ENCODE assay signal across 8 mouse cellular contexts in genomic region chr4:142083762-142084130, GRCm38 (mm10). TPM values are rescaled to one million over a fixed set of nuclear protein-coding genes. Genes with fewer than 3 reads are reported as not detected.
A peak's percentile ranks its signal among the peaks of the same experiment; 100 is the strongest.
DNase-seq lines count a peak whose midpoint lies in the region; ATAC-seq and TF ChIP-seq lines count a peak whose summit lies in the region.

No protein-coding gene starts in this region.

- peak overlapping the region; percentile 99 for H3K4me2 ChIP-seq in forebrain, embryonic 12.5 days

- WGBS in forebrain, embryonic 12.5 days = under 1% methylated on average over 25 of the region's 29 CpGs

- no peak for TF ChIP-seq POLR2A in bone marrow macrophage, adult 2 months (IDR thresholded peaks at IDR 0.05; ENCODE audit: borderline replicate concordance, low read depth, low read length)

- intact Hi-C loops in heart, postnatal 10 days (cut with DNase I) = loop anchor here (2.0 to 5.0 kb wide), 2 partner anchors 13 to 76 kb away; no protein-coding TSS in a partner anchor

- H3K9me3 ChIP-seq in forebrain, embryonic 12.5 days = no peaks in the 10 kb centered on the region

- H3K4me3 ChIP-seq in bone marrow macrophage, adult 2 months (ENCODE audit: insufficient read depth, low read length) = peak overlapping the region; percentile 78
- peak overlapping the region; percentile 66 for H3K4me3 ChIP-seq in forebrain, embryonic 12.5 days (replicated peaks)

- ATAC-seq in forebrain, embryonic 12.5 days (ENCODE audit: low FRiP score) = peak; percentile 80

- TF ChIP-seq CTCF in bone marrow macrophage, adult 2 months (IDR thresholded peaks at IDR 0.05; ENCODE audit: low read depth, low read length) = peak; percentile 49; the same call in 1 of the 2 replicates

- H3K4me1 ChIP-seq in bone marrow macrophage, adult 2 months (ENCODE audit: control insufficient read depth, insufficient read depth, low read length) = peaks cover 39% of the 10 kb centered on the region
- H3K4me1 ChIP-seq in forebrain, embryonic 12.5 days = peaks cover 33% of the 10 kb centered on the region

- H3K9ac ChIP-seq in forebrain, embryonic 12.5 days = peak overlapping the region; percentile 66

- H3K27me3 ChIP-seq in forebrain, embryonic 12.5 days = peaks cover 58% of the 10 kb centered on the region

- peak overlapping the region; percentile 64 for H3K27ac ChIP-seq in bone marrow macrophage, adult 2 months (ENCODE audit: insufficient read depth, low read depth, low read length)
- no peak overlapping the region for H3K27ac ChIP-seq in forebrain, embryonic 12.5 days

- no peaks in the 10 kb centered on the region for H3K36me3 ChIP-seq in forebrain, embryonic 12.5 days (replicated peaks)

- DNase-seq in ES-CJ7 (ENCODE audit: low read depth, low spot score) = peak; percentile 71
- DNase-seq in heart, postnatal 10 days = peak; percentile 86
- DNase-seq in kidney, postnatal 14 days = peak; percentile 89
- DNase-seq in lung, postnatal 4 days = peak; percentile 82 to 86
- peak; percentile 77 for DNase-seq in retina, postnatal 1 day
- DNase-seq in spleen, postnatal 14 days (ENCODE audit: low spot score in 2 of 2) = no peak

RNA-seq across cellular contexts. Expression of gene Tmem51, which starts 0.4 kb away (rescaled TPM):
- 52.4 and 56.6 TPM in 2 replicates for polyA plus RNA-seq in bone marrow macrophage, adult 2 months (2012; ENCODE audit: insufficient read depth, insufficient read length, missing spikeins)
- 4.8 and 6.0 TPM in 2 replicates for polyA plus RNA-seq in forebrain, embryonic 12.5 days (2016; fragmentation: Nextera tagmentation; extraction: Ambion mirVana)
- total RNA-seq in heart, postnatal 10 days (2021) = 10 to 100 TPM; 23.2 to 26.9 TPM

Comparison
In these comparisons a context has a peak if more than half of its experiments do, and no peak if none do; other contexts are left out.
1. DNase-seq: peak in ES-CJ7 (single experiment), heart, postnatal 10 days (2 of 2), kidney, postnatal 14 days (single experiment), lung, postnatal 4 days (2 of 2) and retina, postnatal 1 day (single experiment); none in spleen, postnatal 14 days (0 of 2).